Mouse (Mus musculus): ENCODE results near the gene Tas2r134. TPM values are rescaled to one million over a fixed set of nuclear protein-coding genes. Genes with fewer than 3 reads are reported as not detected.

The Tas2r134 gene
- polyA plus RNA-seq, 1 experiment = not detected

GRCm38 (mm10) chr2:51641635-51642034, 14.3 kb downstream of the Tas2r134 start:
- Histone ChIP-seq H3ac (ENCODE audit: control insufficient read depth, insufficient read length) (no peak overlapping the region), H3K4me2 (ENCODE audit: low read depth) (no peak overlapping the region), H3K4me3 (no peak overlapping the region), H3K27me3 (ENCODE audit: control insufficient read depth, insufficient read depth, insufficient read length) (no peaks in the 10 kb centered on the region), H3K79me2 (ENCODE audit: control insufficient read depth, insufficient read depth) (no peaks in the 10 kb centered on the region), H3K36me3 (ENCODE audit: control insufficient read depth, insufficient read depth) (no peaks in the 10 kb centered on the region)
- TF ChIP-seq E2F4 (IDR thresholded peaks at IDR 0.05; ENCODE audit: insufficient read depth) = no peak
- no peak for TF ChIP-seq POLR2A (IDR thresholded peaks at IDR 0.05; ENCODE audit: insufficient read length, low read depth)
- no peak for TF ChIP-seq MYOG (IDR thresholded peaks at IDR 0.05; ENCODE audit: control insufficient read depth in 1 of 3, insufficient read depth in 1 of 3, insufficient read length in 2 of 3, low read depth in 2 of 3)
- TF ChIP-seq USF1 (IDR thresholded peaks at IDR 0.05; ENCODE audit: low read depth) = no peak
- TF ChIP-seq MYOD1 (IDR thresholded peaks at IDR 0.05; ENCODE audit: control insufficient read depth in 1 of 3, insufficient read length in 2 of 3, low read depth in 2 of 3) = no peak
- TF ChIP-seq TCF3 (IDR thresholded peaks at IDR 0.05; ENCODE audit: insufficient read length, low read depth) = no peak
- no peak for TF ChIP-seq MAX (IDR thresholded peaks at IDR 0.05; ENCODE audit: low read depth)
- TF ChIP-seq POLR2AphosphoS2 (IDR thresholded peaks at IDR 0.05; ENCODE audit: insufficient read length, low read depth) = no peak
- TF ChIP-seq SRF (IDR thresholded peaks at IDR 0.05; ENCODE audit: control insufficient read depth, insufficient read length, low read depth) = no peak
- TF ChIP-seq REST (IDR thresholded peaks at IDR 0.05; ENCODE audit: insufficient read depth, insufficient read length) = no peak
- TF ChIP-seq TCF12 (IDR thresholded peaks at IDR 0.05; ENCODE audit: insufficient read depth, poor library complexity, severe bottlenecking) = no peak
- TF ChIP-seq CEBPB (IDR thresholded peaks at IDR 0.05; ENCODE audit: insufficient read depth, poor library complexity, severe bottlenecking) = no peak

GRCm38 (mm10) chr2:51643244-51644139, 16.2 kb downstream of the Tas2r134 start:
- Histone ChIP-seq H3K36me3 (ENCODE audit: control insufficient read depth, insufficient read depth) (no peaks in the 10 kb centered on the region), H3ac (ENCODE audit: control insufficient read depth, insufficient read length) (no peak overlapping the region), H3K4me3 (no peak overlapping the region), H3K27me3 (ENCODE audit: control insufficient read depth, insufficient read depth, insufficient read length) (no peaks in the 10 kb centered on the region), H3K79me2 (ENCODE audit: control insufficient read depth, insufficient read depth) (no peaks in the 10 kb centered on the region), H3K4me2 (ENCODE audit: low read depth) (no peak overlapping the region)
- TF ChIP-seq TCF12 (IDR thresholded peaks at IDR 0.05; ENCODE audit: insufficient read depth, poor library complexity, severe bottlenecking) = no peak
- no peak for TF ChIP-seq USF1 (IDR thresholded peaks at IDR 0.05; ENCODE audit: low read depth)
- no peak for TF ChIP-seq SRF (IDR thresholded peaks at IDR 0.05; ENCODE audit: control insufficient read depth, insufficient read length, low read depth)
- TF ChIP-seq TCF3 (IDR thresholded peaks at IDR 0.05; ENCODE audit: insufficient read length, low read depth) = no peak
- no peak for TF ChIP-seq E2F4 (IDR thresholded peaks at IDR 0.05; ENCODE audit: insufficient read depth)
- TF ChIP-seq POLR2A (IDR thresholded peaks at IDR 0.05; ENCODE audit: insufficient read length, low read depth) = no peak
- no peak for TF ChIP-seq MYOD1 (IDR thresholded peaks at IDR 0.05; ENCODE audit: control insufficient read depth in 1 of 3, insufficient read length in 2 of 3, low read depth in 2 of 3)
- no peak for TF ChIP-seq CEBPB (IDR thresholded peaks at IDR 0.05; ENCODE audit: insufficient read depth, poor library complexity, severe bottlenecking)
- no peak for TF ChIP-seq POLR2AphosphoS2 (IDR thresholded peaks at IDR 0.05; ENCODE audit: insufficient read length, low read depth)
- no peak for TF ChIP-seq REST (IDR thresholded peaks at IDR 0.05; ENCODE audit: insufficient read depth, insufficient read length)
- TF ChIP-seq MYOG (IDR thresholded peaks at IDR 0.05; ENCODE audit: control insufficient read depth in 1 of 3, insufficient read depth in 1 of 3, insufficient read length in 2 of 3, low read depth in 2 of 3) = no peak
- no peak for TF ChIP-seq MAX (IDR thresholded peaks at IDR 0.05; ENCODE audit: low read depth)

- no peaks in the 10 kb centered on the region for H3K36me3 ChIP-seq (ENCODE audit: control insufficient read depth, insufficient read depth)
- TF ChIP-seq POLR2A (IDR thresholded peaks at IDR 0.05; ENCODE audit: insufficient read length, low read depth) (no peak), REST (IDR thresholded peaks at IDR 0.05; ENCODE audit: insufficient read depth, insufficient read length) (no peak), E2F4 (IDR thresholded peaks at IDR 0.05; ENCODE audit: insufficient read depth) (no peak), MAX (IDR thresholded peaks at IDR 0.05; ENCODE audit: low read depth) (no peak), MYOD1 (IDR thresholded peaks at IDR 0.05; ENCODE audit: control insufficient read depth in 1 of 3, insufficient read length in 2 of 3, low read depth in 2 of 3) (no peak), USF1 (IDR thresholded peaks at IDR 0.05; ENCODE audit: low read depth) (no peak), TCF3 (IDR thresholded peaks at IDR 0.05; ENCODE audit: insufficient read length, low read depth) (no peak), TCF12 (IDR thresholded peaks at IDR 0.05; ENCODE audit: insufficient read depth, poor library complexity, severe bottlenecking) (no peak), POLR2AphosphoS2 (IDR thresholded peaks at IDR 0.05; ENCODE audit: insufficient read length, low read depth) (no peak), MYOG (IDR thresholded peaks at IDR 0.05; ENCODE audit: control insufficient read depth in 1 of 3, insufficient read depth in 1 of 3, insufficient read length in 2 of 3, low read depth in 2 of 3) (no peak), CEBPB (IDR thresholded peaks at IDR 0.05; ENCODE audit: insufficient read depth, poor library complexity, severe bottlenecking) (no peak), SRF (IDR thresholded peaks at IDR 0.05; ENCODE audit: control insufficient read depth, insufficient read length, low read depth) (no peak)
- no peaks in the 10 kb centered on the region for H3K27me3 ChIP-seq (ENCODE audit: control insufficient read depth, insufficient read depth, insufficient read length)
Observed at GRCm38 (mm10) chr2:51647972-51648371, 20.7 kb downstream of the Tas2r134 start.

GRCm38 (mm10) chr2:51649887-51650286, 22.6 kb downstream of the Tas2r134 start:
- Histone ChIP-seq H3K4me2 (ENCODE audit: low read depth) (no peak overlapping the region), H3K36me3 (ENCODE audit: control insufficient read depth, insufficient read depth) (no peaks in the 10 kb centered on the region), H3K27me3 (ENCODE audit: control insufficient read depth, insufficient read depth, insufficient read length) (no peaks in the 10 kb centered on the region), H3K4me3 (no peak overlapping the region), H3K79me2 (ENCODE audit: control insufficient read depth, insufficient read depth) (no peaks in the 10 kb centered on the region), H3ac (ENCODE audit: control insufficient read depth, insufficient read length) (no peak overlapping the region)
- TF ChIP-seq CEBPB (IDR thresholded peaks at IDR 0.05; ENCODE audit: insufficient read depth, poor library complexity, severe bottlenecking) = no peak
- TF ChIP-seq TCF12 (IDR thresholded peaks at IDR 0.05; ENCODE audit: insufficient read depth, poor library complexity, severe bottlenecking) = no peak
- no peak for TF ChIP-seq TCF3 (IDR thresholded peaks at IDR 0.05; ENCODE audit: insufficient read length, low read depth)
- no peak for TF ChIP-seq MYOG (IDR thresholded peaks at IDR 0.05; ENCODE audit: control insufficient read depth in 1 of 3, insufficient read depth in 1 of 3, insufficient read length in 2 of 3, low read depth in 2 of 3)
- no peak for TF ChIP-seq SRF (IDR thresholded peaks at IDR 0.05; ENCODE audit: control insufficient read depth, insufficient read length, low read depth)
- no peak for TF ChIP-seq MAX (IDR thresholded peaks at IDR 0.05; ENCODE audit: low read depth)
- no peak for TF ChIP-seq POLR2AphosphoS2 (IDR thresholded peaks at IDR 0.05; ENCODE audit: insufficient read length, low read depth)
- no peak for TF ChIP-seq E2F4 (IDR thresholded peaks at IDR 0.05; ENCODE audit: insufficient read depth)
- no peak for TF ChIP-seq MYOD1 (IDR thresholded peaks at IDR 0.05; ENCODE audit: control insufficient read depth in 1 of 3, insufficient read length in 2 of 3, low read depth in 2 of 3)
- no peak for TF ChIP-seq POLR2A (IDR thresholded peaks at IDR 0.05; ENCODE audit: insufficient read length, low read depth)
- TF ChIP-seq REST (IDR thresholded peaks at IDR 0.05; ENCODE audit: insufficient read depth, insufficient read length) = no peak
- no peak for TF ChIP-seq USF1 (IDR thresholded peaks at IDR 0.05; ENCODE audit: low read depth)

More at GRCm38 (mm10) chr2:51647972-51648371, 20.7 kb downstream of the Tas2r134 start:
- Histone ChIP-seq H3K79me2 (ENCODE audit: control insufficient read depth, insufficient read depth) (no peaks in the 10 kb centered on the region), H3ac (ENCODE audit: control insufficient read depth, insufficient read length) (no peak overlapping the region), H3K4me3 (no peak overlapping the region), H3K4me2 (ENCODE audit: low read depth) (no peak overlapping the region)

Data from myocyte (in vitro differentiated cells).